Mouse (Mus musculus): ENCODE measurements at regions not wholly inside any gene's neighbourhood (a gene's known extent, or its start where the extent isn't known, plus 50 kb on each side); places are given as distances from the start of the nearest gene placed in this dataset.

GRCm38 (mm10) chr5:43339671-43340070, 106.7 kb downstream of the Cpeb2 start:
- Histone ChIP-seq H3K9me3 (replicated peaks) (no peaks in the 10 kb centered on the region), H3K27ac (no peak overlapping the region; the same call in 1 of the 2 replicates), H3K4me3 (no peak overlapping the region), H3K27me3 (no peaks in the 10 kb centered on the region), H3K36me3 (ENCODE audit: poor library complexity, severe bottlenecking) (no peaks in the 10 kb centered on the region), H3K9ac (no peak overlapping the region), H3K4me1 (0 out of 2 replicates have a peak, but pooled peaks cover 3% of the 10 kb centered on the region), H3K4me2 (no peak overlapping the region)
- 82% methylated on average over 7 of the region's 7 CpGs for WGBS
- no peak for ATAC-seq

DNA sequence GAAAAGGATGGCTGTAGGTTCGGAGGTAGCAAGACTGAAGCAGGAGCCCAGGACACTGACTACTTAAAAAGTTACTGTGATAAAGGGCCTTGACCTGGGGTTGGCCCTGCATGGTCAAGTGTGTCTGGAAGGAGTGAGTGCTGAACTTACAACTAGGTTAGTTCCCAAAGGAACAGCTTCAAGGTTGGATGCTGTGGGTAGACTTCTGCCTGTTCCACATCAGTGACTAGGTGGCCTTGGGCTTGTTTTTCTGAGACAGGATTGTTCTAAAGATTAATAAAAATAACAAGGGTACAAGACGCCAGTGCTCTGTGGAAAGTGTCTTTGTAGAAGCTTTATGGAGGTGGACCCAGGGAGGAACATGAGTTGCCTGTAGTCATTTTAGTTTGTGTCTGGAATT, 108.5 kb downstream of the Cpeb2 start:
- Histone ChIP-seq H3K27me3 (no peaks in the 10 kb centered on the region), H3K4me3 (no peak overlapping the region), H3K27ac (no peak overlapping the region), H3K36me3 (ENCODE audit: poor library complexity, severe bottlenecking) (no peaks in the 10 kb centered on the region), H3K4me1 (0 out of 2 replicates have a peak, but pooled peaks cover 3% of the 10 kb centered on the region), H3K4me2 (no peak overlapping the region), H3K9ac (no peak overlapping the region), H3K9me3 (replicated peaks) (no peaks in the 10 kb centered on the region)
- 89% methylated on average over 2 of the region's 2 CpGs for WGBS
- no peak for ATAC-seq

DNA sequence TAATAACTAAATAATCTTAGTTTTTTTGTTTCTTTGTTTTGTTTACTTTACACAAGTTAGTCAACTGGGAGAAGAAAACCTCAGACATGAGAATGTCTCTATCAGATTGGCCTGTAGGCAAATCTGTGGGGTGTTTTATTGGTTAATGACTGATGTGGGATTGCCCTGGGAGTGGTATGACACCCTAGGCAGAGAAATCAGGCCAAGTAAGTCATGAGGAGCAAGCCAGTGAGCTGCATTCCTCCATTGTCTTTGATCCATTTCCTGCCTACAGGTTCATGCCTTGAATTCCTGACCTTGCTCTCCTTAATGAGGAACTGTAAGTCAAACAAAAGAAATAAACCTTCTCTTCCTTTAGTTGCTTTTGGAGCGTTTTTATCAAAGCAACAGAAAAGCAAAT, 111.5 kb downstream of the Cpeb2 start:
- no peak overlapping the region for H3K27ac ChIP-seq
- whole genome bisulfite sequencing = 80% methylated on average over 1 of the region's 1 CpGs

GRCm38 (mm10) chr5:43350987-43351386, 118.0 kb downstream of the Cpeb2 start:
- no peaks in the 10 kb centered on the region for H3K27me3 ChIP-seq
- peaks cover 17% of the 10 kb centered on the region for H3K4me1 ChIP-seq
- no peak overlapping the region for H3K4me3 ChIP-seq
- no peaks in the 10 kb centered on the region for H3K36me3 ChIP-seq (ENCODE audit: poor library complexity, severe bottlenecking)
- WGBS = 83% methylated on average over 2 of the region's 2 CpGs
- H3K27ac ChIP-seq = no peak overlapping the region
- H3K9ac ChIP-seq = no peak overlapping the region
- H3K9me3 ChIP-seq (replicated peaks) = no peaks in the 10 kb centered on the region
- no peak overlapping the region for H3K4me2 ChIP-seq
- ATAC-seq = no peak

More for the DNA sequence above, 111.5 kb downstream of the Cpeb2 start:
- H3K4me2 ChIP-seq = no peak overlapping the region
- no peak overlapping the region for H3K9ac ChIP-seq
- no peaks in the 10 kb centered on the region for H3K9me3 ChIP-seq (replicated peaks)
- H3K27me3 ChIP-seq = no peaks in the 10 kb centered on the region
- H3K4me3 ChIP-seq = no peak overlapping the region
- H3K36me3 ChIP-seq (ENCODE audit: poor library complexity, severe bottlenecking) = no peaks in the 10 kb centered on the region
- no peak for ATAC-seq
- H3K4me1 ChIP-seq = no peaks in the 10 kb centered on the region

GRCm38 (mm10) chr5:43353021-43353990, 120.3 kb downstream of the Cpeb2 start:
- 70% methylated on average over 23 of the region's 23 CpGs for whole genome bisulfite sequencing
- no peak overlapping the region for H3K9ac ChIP-seq
- H3K4me2 ChIP-seq = no peak overlapping the region
- no peaks in the 10 kb centered on the region for H3K27me3 ChIP-seq
- H3K9me3 ChIP-seq (replicated peaks) = no peaks in the 10 kb centered on the region
- ATAC-seq = no peak
- no peak overlapping the region for H3K4me3 ChIP-seq
- no peaks in the 10 kb centered on the region for H3K36me3 ChIP-seq (ENCODE audit: poor library complexity, severe bottlenecking)
- no peak overlapping the region for H3K27ac ChIP-seq
- peaks cover 18% of the 10 kb centered on the region for H3K4me1 ChIP-seq

DNA sequence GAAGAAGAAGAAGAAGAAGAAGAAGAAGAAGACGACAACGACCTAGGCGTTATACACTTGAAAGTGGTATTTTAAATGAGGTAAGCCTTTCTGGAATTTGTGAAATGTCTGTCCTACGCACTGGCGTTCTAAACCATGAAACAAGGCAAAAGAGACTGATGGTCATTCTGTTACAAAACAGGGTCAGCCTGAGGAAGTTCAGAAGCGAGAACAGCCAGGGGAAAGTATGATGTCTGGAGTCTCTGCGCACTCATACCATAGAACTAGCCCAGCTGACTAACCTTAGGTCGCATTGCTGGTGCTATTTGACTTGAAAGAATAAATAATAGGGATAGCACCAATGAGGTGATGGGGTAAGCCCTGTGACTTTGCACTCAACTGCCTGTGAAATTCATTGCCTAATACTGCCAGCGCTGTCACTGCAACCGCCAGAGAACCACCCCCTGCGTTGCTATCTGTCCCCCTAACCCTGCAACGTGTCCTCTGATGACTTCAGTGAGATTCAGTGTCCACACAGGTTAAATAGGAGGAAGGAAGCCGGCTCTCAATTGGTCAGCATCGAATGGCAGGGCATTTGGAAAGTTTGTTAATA, 121.5 kb downstream of the Cpeb2 start:
- WGBS = 48% methylated on average over 14 of the region's 14 CpGs
- Histone ChIP-seq H3K4me1 (peaks cover 18% of the 10 kb centered on the region), H3K9ac (0 out of 2 replicates have a peak overlapping the region, but pooled peaks have one; percentile 18), H3K9me3 (replicated peaks) (no peaks in the 10 kb centered on the region), H3K4me3 (peak overlapping the region; percentile 31; the same call in 1 of the 2 replicates), H3K4me2 (peak overlapping the region; percentile 59), H3K27ac (no peak overlapping the region), H3K36me3 (ENCODE audit: poor library complexity, severe bottlenecking) (no peaks in the 10 kb centered on the region), H3K27me3 (no peaks in the 10 kb centered on the region)
- ATAC-seq = peak; percentile 3; the same call in 1 of the 2 replicates

GRCm38 (mm10) chr5:43355026-43355580, 122.1 kb downstream of the Cpeb2 start:
- no peaks in the 10 kb centered on the region for H3K27me3 ChIP-seq
- H3K9me3 ChIP-seq (replicated peaks) = no peaks in the 10 kb centered on the region
- H3K4me2 ChIP-seq = peak overlapping the region; percentile 59
- peak overlapping the region; percentile 57; the same call in 1 of the 2 replicates for H3K27ac ChIP-seq
- peak overlapping the region; percentile 18; the same call in 1 of the 2 replicates for H3K9ac ChIP-seq
- no peaks in the 10 kb centered on the region for H3K36me3 ChIP-seq (ENCODE audit: poor library complexity, severe bottlenecking)
- peak; percentile 96 for ATAC-seq
- 1% methylated on average over 12 of the region's 12 CpGs for WGBS
- H3K4me1 ChIP-seq = peaks cover 21% of the 10 kb centered on the region
- peak overlapping the region; percentile 31 for H3K4me3 ChIP-seq

- peak overlapping the region; percentile 59 for H3K4me2 ChIP-seq
- H3K9me3 ChIP-seq (replicated peaks) = no peaks in the 10 kb centered on the region
- no peaks in the 10 kb centered on the region for H3K36me3 ChIP-seq (ENCODE audit: poor library complexity, severe bottlenecking)
- H3K4me3 ChIP-seq = peak overlapping the region; percentile 31; the same call in 1 of the 2 replicates
- 81% methylated on average over 16 of the region's 16 CpGs for WGBS
- peaks cover 21% of the 10 kb centered on the region for H3K4me1 ChIP-seq
- peak overlapping the region; percentile 57; the same call in 1 of the 2 replicates for H3K27ac ChIP-seq
- peak; percentile 16; the same call in 1 of the 2 replicates for ATAC-seq
- H3K9ac ChIP-seq = no peak overlapping the region
- H3K27me3 ChIP-seq = no peaks in the 10 kb centered on the region
Measured at GRCm38 (mm10) chr5:43355832-43356231, 122.9 kb downstream of the Cpeb2 start.

- no peak overlapping the region for H3K4me2 ChIP-seq
- no peak overlapping the region for H3K9ac ChIP-seq
- H3K4me1 ChIP-seq = peaks cover 21% of the 10 kb centered on the region
- no peak overlapping the region for H3K27ac ChIP-seq
- H3K9me3 ChIP-seq (replicated peaks) = no peaks in the 10 kb centered on the region
- WGBS = 92% methylated on average over 5 of the region's 5 CpGs
- no peaks in the 10 kb centered on the region for H3K36me3 ChIP-seq (ENCODE audit: poor library complexity, severe bottlenecking)
- no peak for ATAC-seq
- no peaks in the 10 kb centered on the region for H3K27me3 ChIP-seq
- H3K4me3 ChIP-seq = no peak overlapping the region
Measured at GRCm38 (mm10) chr5:43357100-43357680, 124.2 kb downstream of the Cpeb2 start.

GRCm38 (mm10) chr5:43357901-43358300, 124.9 kb downstream of the Cpeb2 start:
- WGBS = 91% methylated on average over 5 of the region's 5 CpGs
- no peaks in the 10 kb centered on the region for H3K27me3 ChIP-seq
- peaks cover 21% of the 10 kb centered on the region for H3K4me1 ChIP-seq
- H3K36me3 ChIP-seq (ENCODE audit: poor library complexity, severe bottlenecking) = no peaks in the 10 kb centered on the region
- no peaks in the 10 kb centered on the region for H3K9me3 ChIP-seq (replicated peaks)
- H3K4me2 ChIP-seq = no peak overlapping the region
- no peak overlapping the region for H3K27ac ChIP-seq
- ATAC-seq = no peak
- no peak overlapping the region for H3K4me3 ChIP-seq
- H3K9ac ChIP-seq = no peak overlapping the region

GRCm38 (mm10) chr5:43358928-43359765, 126.2 kb downstream of the Cpeb2 start:
- Histone ChIP-seq H3K9me3 (replicated peaks) (no peaks in the 10 kb centered on the region), H3K4me1 (peaks cover 21% of the 10 kb centered on the region), H3K27ac (no peak overlapping the region; the same call in 1 of the 2 replicates), H3K36me3 (ENCODE audit: poor library complexity, severe bottlenecking) (no peaks in the 10 kb centered on the region), H3K4me3 (no peak overlapping the region), H3K27me3 (no peaks in the 10 kb centered on the region), H3K4me2 (no peak overlapping the region), H3K9ac (no peak overlapping the region)
- ATAC-seq = no peak
- WGBS = 68% methylated on average over 7 of the region's 7 CpGs
